Mouse (Mus musculus) intestine, embryonic 16.5 days (tissue): ENCODE results near the gene Bud31. TPM values are rescaled to one million over a fixed set of nuclear protein-coding genes. Genes with fewer than 3 reads are reported as not detected.

Experiments used
- ATAC-seq: fragments of 200-750 bp; cut with Nextera tagmentation; 2 replicates; pipeline ENCODE4 v1.8.0; 2017; ENCODE audit warnings: moderate TSS enrichment, moderate library complexity
- H3K27ac ChIP-seq: fragments of 300-500 bp; sonication (generic); 2 replicates; pipeline ENCODE4 v1.5.1; 2014; ENCODE audit warnings: mild to moderate bottlenecking, low read length
- H3K27me3 ChIP-seq: fragments of 300-500 bp; sonication (generic); replicated peaks from 2 replicates; pipeline ENCODE4 v1.6.1; 2014; ENCODE audit warnings: low read length, control low read depth, mixed read lengths; ENCODE audit not compliant: control insufficient read depth, insufficient read depth
- H3K36me3 ChIP-seq: fragments of 300-500 bp; sonication (generic); 2 replicates; pipeline ENCODE4 v1.6.1; 2014; ENCODE audit warnings: low read length, control low read depth; ENCODE audit not compliant: control insufficient read depth, insufficient read depth
- H3K4me1 ChIP-seq: fragments of 300-500 bp; sonication (generic); 2 replicates; pipeline ENCODE4 v1.6.1; 2014; ENCODE audit warnings: low read length, control low read depth, mixed read lengths; ENCODE audit not compliant: control insufficient read depth, insufficient read depth
- H3K4me2 ChIP-seq: fragments of 300-500 bp; sonication (generic); 2 replicates; pipeline ENCODE4 v1.6.1; 2014; ENCODE audit warnings: low read depth, low read length, control low read depth
- H3K4me3 ChIP-seq: fragments of 300-500 bp; sonication (generic); 2 replicates; pipeline ENCODE4 v1.5.1; 2014; ENCODE audit warnings: mild to moderate bottlenecking, low read length
- H3K9ac ChIP-seq: fragments of 300-500 bp; sonication (generic); 2 replicates; pipeline ENCODE4 v1.6.1; 2014; ENCODE audit warnings: low read depth, low read length
- H3K9me3 ChIP-seq: fragments of 300-500 bp; sonication (generic); 2 replicates; pipeline ENCODE4 v1.6.1; 2016; ENCODE audit warnings: low read length, control low read depth; ENCODE audit not compliant: control insufficient read depth
- whole genome bisulfite sequencing: fragments of 180-500 bp; shearing (Covaris S2); extraction: QIAGEN DNeasy Blood & Tissue Kit; methylation state at CpG from one replicate; pipeline ENCODE4 v1.1.7; 2014; 5-methylcytosine and 5-hydroxymethylcytosine counted together
- polyA plus RNA-seq: library from polyadenylated mRNA; unstranded; fragments of >200 nt; fragmentation: Nextera tagmentation; extraction: Ambion mirVana; gene quantifications from 2 replicates; pipeline ENCODE4 v1.2.1, GENCODE M21; 2015

Bud31 gene
- polyA plus RNA-seq, 1 experiment from 2014 or later = 178 TPM

GRCm38 (mm10) chr5:145140611-145141010 lies 449 bp downstream of the Bud31 start:
- ATAC-seq = peak; percentile 38
- H3K4me1 ChIP-seq = peaks cover 20% of the 10 kb centered on the region
- H3K9ac ChIP-seq = peak overlapping the region; percentile 85
- H3K9me3 ChIP-seq = no peaks in the 10 kb centered on the region
- H3K4me2 ChIP-seq = peak overlapping the region; percentile 59
- H3K27ac ChIP-seq = peak overlapping the region; percentile 81
- H3K36me3 ChIP-seq = peaks cover 26% of the 10 kb centered on the region
- under 1% methylated on average over 18 of the region's 18 CpGs for WGBS
- peak overlapping the region; percentile 92 for H3K4me3 ChIP-seq
- no peaks in the 10 kb centered on the region for H3K27me3 ChIP-seq

- ATAC-seq = peak; percentile 40; the same call in 1 of the 2 replicates
- Histone ChIP-seq H3K9ac (no peak overlapping the region), H3K27ac (no peak overlapping the region), H3K4me1 (no peaks in the 10 kb centered on the region), H3K36me3 (peaks cover 41% of the 10 kb centered on the region), H3K4me3 (no peak overlapping the region), H3K27me3 (no peaks in the 10 kb centered on the region), H3K4me2 (no peak overlapping the region), H3K9me3 (no peaks in the 10 kb centered on the region)
- WGBS = 85% methylated on average over 5 of the region's 5 CpGs
Measured at GRCm38 (mm10) chr5:145147748-145148147, 7.6 kb downstream of the Bud31 start.

GRCm38 (mm10) chr5:145149294-145149693 lies 9.1 kb downstream of the Bud31 start:
- Histone ChIP-seq H3K27ac (no peak overlapping the region), H3K9ac (no peak overlapping the region), H3K4me1 (no peaks in the 10 kb centered on the region), H3K4me2 (no peak overlapping the region), H3K9me3 (no peaks in the 10 kb centered on the region), H3K4me3 (no peak overlapping the region), H3K27me3 (no peaks in the 10 kb centered on the region), H3K36me3 (peaks cover 38% of the 10 kb centered on the region)
- ATAC-seq = no peak
- 87% methylated on average over 6 of the region's 6 CpGs for WGBS

GRCm38 (mm10) chr5:145152690-145153089 lies 12.5 kb downstream of the Bud31 start:
- Histone ChIP-seq H3K9ac (no peak overlapping the region), H3K27ac (no peak overlapping the region), H3K4me2 (no peak overlapping the region), H3K36me3 (peaks cover 31% of the 10 kb centered on the region), H3K4me3 (no peak overlapping the region), H3K4me1 (no peaks in the 10 kb centered on the region), H3K27me3 (no peaks in the 10 kb centered on the region), H3K9me3 (no peaks in the 10 kb centered on the region)
- 90% methylated on average over 5 of the region's 5 CpGs for WGBS
- no peak for ATAC-seq

GRCm38 (mm10) chr5:145161361-145161760 lies 21.2 kb downstream of the Bud31 start:
- ATAC-seq = no peak
- H3K9ac ChIP-seq = no peak overlapping the region
- peaks cover 8% of the 10 kb centered on the region; the same call in 1 of the 2 replicates for H3K36me3 ChIP-seq
- H3K4me2 ChIP-seq = no peak overlapping the region
- H3K9me3 ChIP-seq = no peaks in the 10 kb centered on the region
- H3K4me3 ChIP-seq = no peak overlapping the region
- 92% methylated on average over 14 of the region's 14 CpGs for WGBS
- H3K4me1 ChIP-seq = peaks cover 6% of the 10 kb centered on the region
- no peaks in the 10 kb centered on the region for H3K27me3 ChIP-seq
- no peak overlapping the region for H3K27ac ChIP-seq

GRCm38 (mm10) chr5:145164710-145165109 lies 24.5 kb downstream of the Bud31 start:
- ATAC-seq = no peak
- H3K27ac ChIP-seq = no peak overlapping the region
- WGBS = 47% methylated on average over 3 of the region's 3 CpGs
- H3K9me3 ChIP-seq = no peaks in the 10 kb centered on the region
- no peak overlapping the region for H3K4me3 ChIP-seq
- H3K9ac ChIP-seq = 0 out of 2 replicates have a peak overlapping the region, but pooled peaks have one; percentile 6
- H3K36me3 ChIP-seq = 0 out of 2 replicates have a peak, but pooled peaks cover 1% of the 10 kb centered on the region
- H3K4me2 ChIP-seq = no peak overlapping the region
- peaks cover 15% of the 10 kb centered on the region for H3K4me1 ChIP-seq
- H3K27me3 ChIP-seq = no peaks in the 10 kb centered on the region

- Histone ChIP-seq H3K36me3 (no peaks in the 10 kb centered on the region), H3K27me3 (no peaks in the 10 kb centered on the region), H3K9me3 (no peaks in the 10 kb centered on the region), H3K4me3 (no peak overlapping the region), H3K4me1 (peaks cover 15% of the 10 kb centered on the region), H3K27ac (no peak overlapping the region), H3K9ac (0 out of 2 replicates have a peak overlapping the region, but pooled peaks have one; percentile 6), H3K4me2 (no peak overlapping the region)
- 84% methylated on average over 15 of the region's 15 CpGs for WGBS
- ATAC-seq = no peak
Measured at GRCm38 (mm10) chr5:145165184-145165583, 25.0 kb downstream of the Bud31 start.

- Histone ChIP-seq H3K36me3 (peaks cover under 1% of the 10 kb centered on the region; the same call in 1 of the 2 replicates), H3K4me1 (peaks cover 15% of the 10 kb centered on the region), H3K4me3 (peak within 1 kb of the TSS; percentile 91), H3K27ac (peak within 1 kb of the TSS; percentile 94), H3K9me3 (no peaks in the 10 kb centered on the region), H3K27me3 (no peaks in the 10 kb centered on the region), H3K4me2 (peak within 1 kb of the TSS; percentile 84), H3K9ac (peak within 1 kb of the TSS; percentile 93)
- WGBS = 1% methylated on average over 51 of the region's 51 CpGs
- ATAC-seq = peak; percentile 96
Measured at GRCm38 (mm10) chr5:145166536-145167305, 26.6 kb downstream of the Bud31 start, which contains the start of the genes Ptcd1 and Cpsf4. Gene Ptcd1 (minus strand): TSS chr5:145167108. Gene Cpsf4 (plus strand): TSS chr5:145167213.

- peak overlapping the region; percentile 93 for H3K9ac ChIP-seq
- peak; percentile 25 for ATAC-seq
- peaks cover 4% of the 10 kb centered on the region; the same call in 1 of the 2 replicates for H3K36me3 ChIP-seq
- 0% methylated on average over 28 of the region's 28 CpGs for WGBS
- peak overlapping the region; percentile 91 for H3K4me3 ChIP-seq
- peak overlapping the region; percentile 62 for H3K27ac ChIP-seq
- peak overlapping the region; percentile 84 for H3K4me2 ChIP-seq
- no peaks in the 10 kb centered on the region for H3K9me3 ChIP-seq
- H3K27me3 ChIP-seq = no peaks in the 10 kb centered on the region
- H3K4me1 ChIP-seq = peaks cover 15% of the 10 kb centered on the region
Measured at GRCm38 (mm10) chr5:145167306-145167661, 27.1 kb downstream of the Bud31 start.
